Mouse (Mus musculus) G1E-ER4 (cell line): Measurements from ENCODE around the gene Epb41l4b. TPM values are rescaled to one million over a fixed set of nuclear protein-coding genes. Genes with fewer than 3 reads are reported as not detected.

ENCODE experiments used
- GATA1 ChIP-seq: IDR thresholded peaks from one replicate; pipeline ENCODE4 v1.8.0; 2012; ENCODE audit warnings: low read length, inconsistent platforms
- polyA plus RNA-seq: library from polyadenylated mRNA; stranded (reverse); fragments of >175 nt; gene quantifications from 2 replicates; pipeline ENCODE4 v1.2.3, GENCODE M21; 2012

The Epb41l4b gene
- polyA plus RNA-seq, 1 experiment, result not detected

DNA sequence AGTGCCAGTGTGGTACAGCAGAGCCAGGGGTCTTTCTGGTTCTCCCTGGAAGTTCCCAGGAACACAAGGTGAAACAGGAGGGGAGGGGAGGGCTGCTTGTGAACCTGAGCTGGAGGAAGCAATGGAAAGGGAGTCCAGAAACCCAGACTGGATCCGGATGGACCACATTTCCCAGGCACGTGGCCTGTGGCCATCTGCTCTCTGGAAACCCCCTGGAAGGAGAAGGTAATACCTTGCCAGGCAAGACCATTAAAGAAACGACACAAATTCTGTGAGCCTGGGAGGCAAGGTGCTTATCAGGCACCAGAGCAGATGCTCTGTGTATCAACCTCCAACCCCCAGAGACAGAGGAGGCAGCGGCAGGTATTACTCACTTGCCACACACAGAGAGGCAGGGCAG is 8.7 kb downstream of the Epb41l4b start:
- no peak for TF ChIP-seq GATA1

GRCm38 (mm10) chr4:57131839-57132238 is 11.4 kb downstream of the Epb41l4b start:
- no peak for TF ChIP-seq GATA1

DNA sequence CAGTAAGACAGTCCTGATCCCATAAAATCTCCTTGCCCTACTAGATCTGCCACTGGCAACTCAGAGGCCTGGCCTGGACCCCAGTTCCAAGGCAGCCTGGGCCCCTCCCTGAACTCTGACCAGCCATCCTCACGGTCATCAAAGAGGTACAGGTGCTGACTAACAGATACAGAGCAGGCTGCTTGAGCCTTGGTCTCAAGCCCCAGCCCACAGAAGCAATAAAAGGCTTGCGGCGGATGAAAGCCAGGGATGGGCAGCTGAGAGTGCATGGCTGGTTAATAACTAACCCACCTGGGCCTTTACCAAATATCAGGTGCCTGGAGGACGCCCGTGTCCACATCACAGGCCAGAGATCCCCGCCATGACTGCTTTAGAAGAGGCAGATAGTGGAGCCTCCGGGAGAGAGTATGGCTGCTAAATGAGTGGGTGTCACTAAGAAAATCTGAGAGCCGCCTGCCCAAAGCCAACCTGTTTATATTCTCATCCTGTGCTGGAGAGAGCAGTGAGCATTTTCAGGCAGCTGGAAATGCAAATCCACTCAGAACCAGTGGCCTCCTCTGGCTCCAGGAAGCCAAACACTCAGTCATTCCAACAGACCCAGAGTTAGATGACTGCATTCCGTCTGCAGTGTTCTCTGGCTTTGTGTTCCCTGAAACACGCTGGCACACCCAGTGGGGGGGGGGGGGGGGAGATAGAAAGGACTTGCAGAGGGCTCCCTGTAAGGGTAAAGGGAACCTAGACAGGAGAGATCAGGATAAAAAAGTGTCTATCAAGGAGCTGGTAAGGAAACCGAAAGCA is 13.3 kb downstream of the Epb41l4b start:
- no peak for TF ChIP-seq GATA1

DNA sequence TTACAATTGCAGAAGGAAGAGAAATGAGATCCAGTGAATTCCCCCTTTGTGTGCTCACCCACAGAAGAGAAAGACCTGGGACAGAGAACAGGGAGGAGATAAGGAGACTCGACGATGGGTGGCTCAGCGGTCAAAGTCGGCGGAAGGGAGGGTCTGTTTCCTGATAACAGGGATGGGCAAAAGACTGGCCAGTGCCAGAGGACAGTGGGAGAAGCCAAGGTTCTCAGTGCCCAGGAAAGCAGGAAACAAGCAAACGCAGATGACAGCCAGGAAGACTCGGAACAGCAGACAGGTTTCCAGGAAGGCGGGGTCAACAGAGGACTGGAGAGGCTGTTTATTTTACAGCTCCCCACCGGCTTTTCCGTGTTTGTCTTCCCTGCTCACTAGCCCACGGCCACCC is 20.2 kb downstream of the Epb41l4b start:
- TF ChIP-seq GATA1, result no peak

- TF ChIP-seq GATA1, result no peak
These were observed 21.1 kb downstream of the Epb41l4b start for GRCm38 (mm10) chr4:57122166-57122565.

- no peak for TF ChIP-seq GATA1
These were observed 22.7 kb downstream of the Epb41l4b start for GRCm38 (mm10) chr4:57120563-57120962.

- no peak for TF ChIP-seq GATA1
These were observed 23.3 kb downstream of the Epb41l4b start for GRCm38 (mm10) chr4:57119976-57120375.

GRCm38 (mm10) chr4:57118883-57119282 is 24.4 kb downstream of the Epb41l4b start:
- no peak for TF ChIP-seq GATA1

GRCm38 (mm10) chr4:57116278-57116677 is 27.0 kb downstream of the Epb41l4b start:
- TF ChIP-seq GATA1, result no peak

GRCm38 (mm10) chr4:57114617-57115592 is 28.3 kb downstream of the Epb41l4b start:
- TF ChIP-seq GATA1, result no peak

DNA sequence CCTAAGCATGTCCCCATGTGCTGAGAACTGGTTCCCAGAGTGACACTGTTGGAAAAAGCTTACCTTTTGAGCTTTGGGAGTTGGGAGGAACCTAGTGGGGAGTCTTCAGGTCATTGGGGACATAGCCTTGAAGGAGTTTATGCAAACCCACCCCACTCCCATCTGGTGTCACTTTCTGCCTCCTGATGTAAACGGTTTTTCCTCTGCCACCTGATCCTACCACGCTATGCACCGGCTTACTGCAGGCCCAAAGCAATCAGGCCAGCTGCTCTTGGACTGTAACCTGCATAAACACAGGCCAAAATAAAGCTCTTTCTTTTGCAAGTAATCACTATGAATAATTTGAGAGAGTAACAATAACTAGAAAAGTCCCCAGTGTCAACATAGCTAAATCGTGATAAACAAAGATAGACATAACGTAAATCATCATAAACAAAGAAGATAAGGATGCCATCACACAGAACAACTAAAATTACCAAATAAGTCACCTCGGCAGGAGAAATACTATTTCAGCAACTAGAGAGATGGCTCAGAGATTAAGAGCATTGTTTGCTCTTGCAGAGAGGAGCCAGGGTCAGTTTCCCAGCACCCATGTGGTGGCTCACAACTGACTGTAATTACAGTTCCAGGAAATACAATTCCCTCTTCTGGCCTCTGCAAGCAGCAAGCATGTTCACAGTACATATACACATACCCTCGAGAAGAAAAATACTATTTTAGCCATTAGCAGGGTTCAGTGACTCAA is 29.6 kb downstream of the Epb41l4b start:
- TF ChIP-seq GATA1, result no peak

GRCm38 (mm10) chr4:57111992-57112540 is 31.2 kb downstream of the Epb41l4b start:
- TF ChIP-seq GATA1, result no peak

DNA sequence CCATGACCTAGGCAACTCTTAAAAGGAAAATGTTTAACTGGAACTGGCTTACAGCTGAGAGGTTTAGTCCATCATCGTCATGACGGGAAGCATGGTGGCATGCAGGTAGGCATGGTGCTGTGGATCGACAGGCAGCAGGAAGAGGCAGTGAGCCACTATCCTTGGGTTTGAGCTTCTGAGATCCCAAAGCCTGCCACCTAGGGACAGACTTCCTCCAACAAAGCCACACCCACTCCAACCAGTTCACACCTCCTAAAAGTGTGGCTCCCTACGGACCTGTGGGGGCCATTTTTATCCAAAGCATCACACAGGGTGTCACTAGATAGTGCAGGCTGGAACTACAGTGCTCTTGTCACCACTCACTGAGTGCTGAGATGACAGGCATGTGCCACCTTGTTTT is 31.8 kb downstream of the Epb41l4b start:
- no peak for TF ChIP-seq GATA1

DNA sequence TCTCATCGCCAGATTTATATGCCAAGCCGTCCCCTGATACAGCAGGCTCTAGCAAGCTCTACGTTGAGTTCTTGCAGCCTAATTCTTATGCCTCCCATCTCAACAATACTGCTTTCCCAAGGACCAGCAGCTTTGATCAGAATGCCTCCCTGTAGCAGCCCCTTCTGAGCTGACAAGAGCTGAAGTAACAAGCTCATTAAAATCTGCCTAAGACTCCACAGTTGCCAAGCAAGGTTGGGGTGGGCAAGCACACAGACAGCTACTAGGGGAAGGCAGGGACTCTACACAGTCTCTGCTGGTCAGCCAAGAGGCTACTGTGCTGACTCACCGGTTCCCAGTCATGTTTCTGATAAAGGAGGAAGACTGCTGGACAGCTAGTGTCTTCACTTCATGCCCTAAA is 33.7 kb downstream of the Epb41l4b start:
- no peak for TF ChIP-seq GATA1

DNA sequence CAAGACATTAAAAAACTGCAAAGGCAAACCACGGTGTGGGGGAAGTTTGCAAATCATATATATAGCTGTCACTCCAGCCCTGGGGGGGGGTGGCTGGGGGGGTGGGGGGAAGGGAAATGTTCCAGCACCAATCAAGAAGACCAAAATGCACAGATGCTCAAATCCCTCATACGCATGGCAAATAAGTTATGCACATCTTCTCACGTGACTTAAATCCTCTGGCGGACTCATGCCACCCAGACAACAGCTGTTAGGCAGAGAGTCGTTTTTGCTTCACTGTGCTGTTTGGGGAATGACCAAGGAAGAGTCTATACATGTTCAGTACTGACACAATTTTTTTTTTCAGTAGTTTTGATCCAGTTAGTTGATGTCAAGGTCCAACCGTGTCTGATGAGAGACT is 37.9 kb downstream of the Epb41l4b start:
- TF ChIP-seq GATA1, result no peak

- no peak for TF ChIP-seq GATA1
These were observed 39.4 kb downstream of the Epb41l4b start for GRCm38 (mm10) chr4:57103830-57104229.
